ENCODE assay signal across 22 mouse cellular contexts in genomic region chr19:28869251-28869855, GRCm38 (mm10). TPM values are rescaled to one million over a fixed set of nuclear protein-coding genes. Genes with fewer than 3 reads are reported as not detected.
"Had no signal": no experiment of that assay in that cellular context is flagged by ENCODE, and none has a peak within 500 bp of the region (broad histone marks: within the 10 kb centered on the region; RNA-seq: fewer than 3 reads in every experiment).

No protein-coding gene starts in this region.

- DNase-seq: kidney, adult 2 months; kidney, postnatal 25 days; layer of hippocampus, adult 9-11 months; liver; liver, postnatal 0 days; lung, embryonic 14.5 days; retina, postnatal 1 day; right cerebral cortex, postnatal 25 days; thymus, adult 18-20 months; thymus, postnatal 14 days had no signal

- H3K4me3 ChIP-seq: layer of hippocampus, adult 2 months; limb, embryonic 10.5 days; limb, embryonic 13.5 days; midbrain, embryonic 12.5 days; midbrain, embryonic 15.5 days; neural tube, embryonic 12.5 days; neural tube, embryonic 15.5 days had no signal

- ATAC-seq: liver, postnatal 0 days; lung, postnatal 0 days; midbrain, embryonic 15.5 days had no signal

- H3K27ac ChIP-seq: kidney, postnatal 0 days; layer of hippocampus, adult 2 months; limb, embryonic 10.5 days; limb, embryonic 13.5 days; liver, embryonic 14.5 days; macrophage; midbrain, embryonic 12.5 days; midbrain, embryonic 15.5 days; neural tube, embryonic 12.5 days; neural tube, embryonic 15.5 days had no signal

- H3K9me3 ChIP-seq: limb, embryonic 10.5 days; limb, embryonic 13.5 days; midbrain, embryonic 12.5 days; midbrain, embryonic 15.5 days; neural tube, embryonic 12.5 days; neural tube, embryonic 15.5 days had no signal

- H3K36me3 ChIP-seq: limb, embryonic 10.5 days; limb, embryonic 13.5 days; midbrain, embryonic 12.5 days; midbrain, embryonic 15.5 days; neural tube, embryonic 12.5 days had no signal

- H3K4me1 ChIP-seq: limb, embryonic 10.5 days; midbrain, embryonic 12.5 days; midbrain, embryonic 15.5 days had no signal

- H3K9ac ChIP-seq: limb, embryonic 13.5 days; liver, embryonic 14.5 days; liver, postnatal 0 days; lung, embryonic 14.5 days; midbrain, embryonic 12.5 days; midbrain, embryonic 15.5 days; neural tube, embryonic 12.5 days; neural tube, embryonic 15.5 days had no signal

- H3K27me3 ChIP-seq: limb, embryonic 13.5 days; midbrain, embryonic 12.5 days; midbrain, embryonic 15.5 days; neural tube, embryonic 12.5 days; neural tube, embryonic 15.5 days had no signal

- H3K4me2 ChIP-seq: limb, embryonic 13.5 days; lung, embryonic 14.5 days; midbrain, embryonic 12.5 days; midbrain, embryonic 15.5 days; neural tube, embryonic 12.5 days; neural tube, embryonic 15.5 days had no signal

RNA-seq across cellular contexts. Expression of gene Slc1a1, which starts 34.5 kb away (rescaled TPM):
- total RNA-seq: megakaryocyte, adult 5-6 weeks had no signal
- polyA plus RNA-seq: liver, embryonic 14.5 days; macrophage had no signal
